Comparison of ENCODE assay signal across 8 mouse cellular contexts in genomic region chr16:13109990-13110595, GRCm38 (mm10). TPM values are rescaled to one million over a fixed set of nuclear protein-coding genes. Genes with fewer than 3 reads are reported as not detected.
DNase-seq lines count a peak whose midpoint lies in the region; ATAC-seq and TF ChIP-seq lines count a peak whose summit lies in the region.

No protein-coding gene starts in this region.

- ATAC-seq in hindbrain, embryonic 16.5 days, result peak; percentile 82
- ATAC-seq in monocyte, adult 5-6 weeks (replicated peaks; ENCODE audit: insufficient number of reproducible peaks, low FRiP score, low TSS enrichment, poor library complexity, severe bottlenecking), result peak; percentile 25; the same call in 1 of the 2 replicates

- peak overlapping the region; percentile 83 for H3K4me2 ChIP-seq in hindbrain, embryonic 16.5 days (ENCODE audit: low read length)

- H3K9me3 ChIP-seq in hindbrain, embryonic 16.5 days (ENCODE audit: control insufficient read depth, low read length), result no peaks in the 10 kb centered on the region

- H3K27ac ChIP-seq in hindbrain, embryonic 16.5 days (ENCODE audit: low read depth, low read length), result peak overlapping the region; percentile 90

- H3K27me3 ChIP-seq in hindbrain, embryonic 16.5 days (replicated peaks; ENCODE audit: control insufficient read depth, insufficient read depth, low read length), result no peaks in the 10 kb centered on the region

- 0 out of 2 replicates have a peak, but pooled peaks cover 3% of the 10 kb centered on the region for H3K36me3 ChIP-seq in hindbrain, embryonic 16.5 days (ENCODE audit: control insufficient read depth, insufficient read depth, low read length)

- no peak for TF ChIP-seq POLR2A in lung, adult 2 months (IDR thresholded peaks at IDR 0.05; ENCODE audit: borderline replicate concordance, extremely low read depth, low read depth, low read length)

- no peak for TF ChIP-seq CTCF in lung, adult 2 months (IDR thresholded peaks at IDR 0.05; ENCODE audit: insufficient read depth, low read length)

- peak overlapping the region; percentile 96 for H3K9ac ChIP-seq in hindbrain, embryonic 16.5 days (ENCODE audit: low read depth, low read length)

- 1% methylated on average over 32 of the region's 32 CpGs for WGBS in lung, adult 2 months
- WGBS in hindbrain, embryonic 16.5 days, result under 1% methylated on average over 31 of the region's 32 CpGs

- no peaks in the 10 kb centered on the region; the same call in 1 of the 2 replicates for H3K4me1 ChIP-seq in lung, adult 2 months (ENCODE audit: control insufficient read depth, insufficient read depth, low read length)
- H3K4me1 ChIP-seq in hindbrain, embryonic 16.5 days (ENCODE audit: control insufficient read depth, insufficient read depth, low read depth, low read length), result peaks cover 10% of the 10 kb centered on the region

- H3K4me3 ChIP-seq in lung, adult 2 months (replicated peaks; ENCODE audit: extremely low read depth, low read depth, low read length), result peak overlapping the region; percentile 79
- peak overlapping the region; percentile 72 for H3K4me3 ChIP-seq in hindbrain, embryonic 16.5 days (ENCODE audit: low read length)

- no peak for DNase-seq in lung, adult 2 months
- no peak for DNase-seq in lung, postnatal 36 days
- DNase-seq in c-Kit-positive CD71-negative TER-119-negative erythroid progenitor cells, embryonic 14.5 days (ENCODE audit: low read depth), result peak; percentile 9
- no peak for DNase-seq in gastrocnemius, postnatal 4 days (ENCODE audit: low spot score in 2 of 2)
- no peak for DNase-seq in left cerebral cortex, adult 8-10 months (ENCODE audit: low spot score in 2 of 2)
- no peak for DNase-seq in right cerebral cortex, postnatal 14 days

RNA-seq across cellular contexts. Expression of gene Ercc4, which starts 0.6 kb away (rescaled TPM):
- 13.3 and 13.8 TPM in 2 replicates for polyA plus RNA-seq in lung, adult 2 months (2012; rRNA removed)
- 16.2 and 17.8 TPM in 2 replicates for polyA plus RNA-seq in hindbrain, embryonic 16.5 days (2015; fragmentation: Nextera tagmentation; extraction: Ambion mirVana)
- 9.9 to 22.0 TPM (median 13.4 TPM) in 3 replicates for total RNA-seq in monocyte, adult 5-6 weeks (2017)
- total RNA-seq in gastrocnemius, postnatal 4 days (2021), result 10 to 100 TPM; 11.0 to 12.8 TPM
- 10 to 100 TPM; 23.0 to 25.0 (median 23.7) TPM for total RNA-seq in left cerebral cortex, adult 8-10 months (2022)
